10 mouse cellular contexts compared by ENCODE assay signal in the genomic region with DNA sequence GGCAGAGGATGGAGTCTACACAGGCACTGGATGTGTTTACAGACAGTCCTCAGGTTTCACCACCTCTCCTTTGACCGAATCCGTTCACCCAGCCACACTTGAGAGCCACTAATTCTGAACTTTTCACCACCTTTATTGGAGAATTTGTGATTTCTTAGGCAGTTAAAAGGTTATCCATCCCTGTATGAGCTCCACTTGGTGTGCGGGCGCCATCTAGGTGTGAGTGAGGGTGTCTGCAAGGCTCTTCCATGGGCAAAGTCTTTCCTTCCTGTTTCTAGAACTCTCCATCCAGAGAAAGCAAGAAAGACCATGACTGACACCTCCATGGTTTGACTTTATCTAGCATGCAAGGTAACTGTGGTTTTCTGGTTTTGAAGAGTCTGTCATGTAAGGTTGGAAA.
DNase-seq lines count a peak whose midpoint lies in the region; ATAC-seq and TF ChIP-seq lines count a peak whose summit lies in the region.
"Had no signal": no experiment of that assay in that cellular context is flagged by ENCODE, and none has a peak within 500 bp of the region (broad histone marks: within the 10 kb centered on the region; RNA-seq: fewer than 3 reads in every experiment).

No protein-coding gene starts in this region.

- TF ChIP-seq POLR2A in lung, adult 2 months (IDR thresholded peaks at IDR 0.05; ENCODE audit: borderline replicate concordance, extremely low read depth, low read depth, low read length): no peak

- peaks cover under 1% of the 10 kb centered on the region; the same call in 1 of the 2 replicates for H3K4me1 ChIP-seq in lung, adult 2 months (ENCODE audit: control insufficient read depth, insufficient read depth, low read length)
- H3K4me1 ChIP-seq in liver, postnatal 0 days (ENCODE audit: insufficient read depth): peaks cover 3% of the 10 kb centered on the region; the same call in 1 of the 2 replicates
- peaks cover 12% of the 10 kb centered on the region for H3K4me1 ChIP-seq in stomach, embryonic 15.5 days

- no peak overlapping the region for H3K4me3 ChIP-seq in lung, adult 2 months (replicated peaks; ENCODE audit: extremely low read depth, low read depth, low read length)
- H3K4me3 ChIP-seq in liver, postnatal 0 days (ENCODE audit: low read depth, low read length): no peak overlapping the region
- no peak overlapping the region for H3K4me3 ChIP-seq in stomach, embryonic 15.5 days (replicated peaks)
- H3K4me3 ChIP-seq: heart, embryonic 13.5 days; neural tube, embryonic 13.5 days had no signal

- peak; percentile 74 for ATAC-seq in common myeloid progenitor, adult 5-6 weeks (replicated peaks; ENCODE audit: low read depth, poor library complexity, severe bottlenecking)
- no peak for ATAC-seq in liver, postnatal 0 days
- 0 out of 2 replicates have a peak, but pooled peaks have one; percentile 16 for ATAC-seq in stomach, embryonic 15.5 days (ENCODE audit: insufficient read depth, low FRiP score, low read depth)

- 31% methylated on average over 4 of the region's 4 CpGs for WGBS in lung, adult 2 months
- 46% methylated on average over 4 of the region's 4 CpGs for WGBS in liver, postnatal 0 days (ENCODE audit: insufficient replicate concordance)
- WGBS in stomach, embryonic 15.5 days: 33% methylated on average over 4 of the region's 4 CpGs

- H3K4me2 ChIP-seq in liver, postnatal 0 days (ENCODE audit: low read depth, low read length): no peak overlapping the region
- no peak overlapping the region for H3K4me2 ChIP-seq in stomach, embryonic 15.5 days
- H3K4me2 ChIP-seq: heart, embryonic 13.5 days; neural tube, embryonic 13.5 days had no signal

- TF ChIP-seq EP300 in liver, postnatal 0 days (IDR thresholded peaks at IDR 0.05; ENCODE audit: low read depth): no peak

- no peak overlapping the region for H3K9ac ChIP-seq in liver, postnatal 0 days (replicated peaks)
- no peak overlapping the region for H3K9ac ChIP-seq in stomach, embryonic 15.5 days
- H3K9ac ChIP-seq: heart, embryonic 13.5 days; neural tube, embryonic 13.5 days had no signal

- no peaks in the 10 kb centered on the region for H3K27me3 ChIP-seq in liver, postnatal 0 days (ENCODE audit: insufficient read depth, low read length)
- no peaks in the 10 kb centered on the region for H3K27me3 ChIP-seq in stomach, embryonic 15.5 days (replicated peaks)
- H3K27me3 ChIP-seq: heart, embryonic 13.5 days; neural tube, embryonic 13.5 days had no signal

- no peak overlapping the region for H3K27ac ChIP-seq in liver, postnatal 0 days (ENCODE audit: low read depth)
- H3K27ac ChIP-seq in stomach, embryonic 15.5 days: no peak overlapping the region
- H3K27ac ChIP-seq: heart, embryonic 13.5 days; neural tube, embryonic 13.5 days had no signal

- peak; percentile 49 to 84 for DNase-seq in adrenal gland, adult (ENCODE audit: inconsistent age in 2 of 2, low spot score in 1 of 2)
- no peak for DNase-seq in adrenal gland, adult 8-10 months
- peak; percentile 27 for DNase-seq in lung, adult 2 months
- DNase-seq in lung, postnatal 25 days (ENCODE audit: low spot score): no peak
- peak; percentile 62 for DNase-seq in kidney, adult 9 months
- DNase-seq in liver, postnatal 0 days: peak; percentile 51

- no peaks in the 10 kb centered on the region for H3K9me3 ChIP-seq in liver, postnatal 0 days (ENCODE audit: low read length)
- H3K9me3 ChIP-seq in stomach, embryonic 15.5 days: no peaks in the 10 kb centered on the region
- H3K9me3 ChIP-seq: heart, embryonic 13.5 days; neural tube, embryonic 13.5 days had no signal

- peak; percentile 71 for TF ChIP-seq CTCF in lung, adult 2 months (IDR thresholded peaks at IDR 0.05; ENCODE audit: insufficient read depth, low read length)
- TF ChIP-seq CTCF in liver, postnatal 0 days (IDR thresholded peaks at IDR 0.05; ENCODE audit: low read depth): peak; percentile 76

- H3K36me3 ChIP-seq in liver, postnatal 0 days (replicated peaks; ENCODE audit: insufficient read depth, low read length): no peaks in the 10 kb centered on the region
- no peaks in the 10 kb centered on the region for H3K36me3 ChIP-seq in stomach, embryonic 15.5 days
- H3K36me3 ChIP-seq: heart, embryonic 13.5 days; neural tube, embryonic 13.5 days had no signal

Comparison
In these comparisons a context has a peak if more than half of its experiments do, and no peak if none do; other contexts are left out.
1. DNase-seq: peak in adrenal gland, adult (2 of 2), lung, adult 2 months (single experiment), kidney, adult 9 months (single experiment) and liver, postnatal 0 days (single experiment); none in adrenal gland, adult 8-10 months (single experiment) and lung, postnatal 25 days (single experiment).